Mouse (Mus musculus) thymus, postnatal 0 days (tissue): ENCODE results near the gene Rnd2. TPM values are rescaled to one million over a fixed set of nuclear protein-coding genes. Genes with fewer than 3 reads are reported as not detected.
A peak's percentile ranks its signal among the peaks of the same experiment; 100 is the strongest.
"Not testable (repeated sequence)": the region's sequence is repeated elsewhere in the genome, so short reads cannot be mapped to it uniquely, and the experiment has no call there.

ENCODE experiments used
- DNase-seq: peaks from one replicate; pipeline ENCODE4 v3.0.0-alpha.2; 2015; ENCODE audit warnings: low spot score
- polyA plus RNA-seq: library from polyadenylated mRNA; unstranded; fragments of >200 nt; fragmentation: Nextera tagmentation; extraction: Ambion mirVana; gene quantifications from 2 replicates; pipeline ENCODE4 v1.2.1, GENCODE M21; 2015

Rnd2 gene
- polyA plus RNA-seq, 1 experiment from 2014 or later = 4.6 TPM

DNA sequence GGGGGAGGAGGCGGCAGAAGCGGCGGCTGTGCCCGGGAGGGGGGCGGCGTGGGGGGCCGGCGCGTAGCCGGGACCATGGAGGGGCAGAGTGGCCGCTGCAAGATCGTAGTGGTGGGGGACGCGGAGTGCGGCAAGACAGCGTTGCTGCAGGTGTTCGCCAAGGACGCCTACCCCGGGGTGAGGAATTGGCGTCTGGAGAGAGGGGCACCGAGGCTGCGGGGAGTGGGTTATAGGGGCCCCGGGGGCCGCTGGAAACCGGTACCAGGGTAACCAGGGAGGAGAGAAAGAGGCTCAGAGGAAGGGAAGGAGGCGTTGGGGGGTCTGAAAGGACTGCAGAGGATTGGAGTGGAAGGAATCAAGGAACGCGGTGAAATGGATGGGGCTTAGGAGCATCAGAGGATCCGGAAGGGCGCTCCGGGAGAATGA lies 3.5 kb downstream of the Rnd2 start:
- no peak for DNase-seq

DNA sequence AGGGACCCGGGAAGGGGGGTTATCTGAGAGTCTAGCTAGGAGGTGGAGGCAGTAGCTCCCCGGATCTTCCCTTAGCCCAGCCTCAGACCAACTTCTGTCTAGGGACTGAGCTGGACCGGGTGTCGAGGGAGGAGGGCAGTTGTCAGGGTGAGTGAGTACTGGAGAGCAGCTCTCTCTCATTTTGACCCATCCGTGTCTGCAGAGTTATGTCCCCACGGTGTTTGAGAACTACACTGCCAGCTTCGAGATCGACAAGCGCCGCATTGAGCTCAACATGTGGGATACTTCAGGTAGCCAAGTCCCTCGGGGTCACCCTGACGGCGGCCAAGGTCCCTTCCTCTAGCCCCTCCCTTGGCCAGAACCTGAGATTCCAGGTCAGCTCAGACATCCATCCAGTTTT lies 3.9 kb downstream of the Rnd2 start:
- peak; percentile 15 for DNase-seq

DNA sequence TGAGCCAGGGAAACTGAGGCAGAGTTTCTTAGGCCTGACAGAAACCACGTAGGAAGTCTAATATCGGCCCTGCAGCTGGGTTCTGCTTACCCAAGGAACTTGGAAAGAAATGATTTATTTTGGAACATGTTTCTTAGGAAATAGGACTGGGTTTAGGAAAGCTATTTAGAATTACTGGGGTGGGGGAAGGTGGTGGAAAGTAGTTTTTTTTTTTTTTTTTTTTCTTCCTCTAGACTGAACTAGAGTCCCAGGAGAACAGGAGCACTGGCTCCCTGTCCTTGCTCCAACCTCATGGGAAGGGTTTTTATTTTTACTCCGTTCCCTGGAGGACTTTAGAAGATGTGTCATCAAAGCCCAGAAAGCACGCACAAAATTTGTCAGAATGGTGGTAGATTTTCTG lies 4.4 kb downstream of the Rnd2 start:
- DNase-seq = no peak

DNA sequence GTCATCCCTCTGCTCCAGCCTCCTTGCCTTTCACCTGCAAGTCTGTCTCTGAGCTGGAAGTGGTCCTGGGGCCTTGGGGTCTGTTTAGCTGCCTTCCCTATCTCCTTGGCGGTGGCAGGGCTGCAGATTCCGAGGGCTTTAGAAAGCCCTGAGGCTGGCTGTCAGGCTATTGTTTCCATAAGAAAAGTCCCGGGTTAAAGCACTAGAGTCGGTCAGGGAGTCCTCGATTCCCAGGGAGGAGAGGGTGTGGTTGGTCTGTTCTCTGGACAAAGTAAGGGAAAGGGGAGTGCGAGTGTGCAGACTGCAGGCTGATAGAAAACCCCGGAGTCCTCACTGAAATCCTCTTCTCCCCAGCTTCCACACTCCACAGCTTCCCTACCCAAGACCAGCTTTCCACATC lies 5.4 kb downstream of the Rnd2 start:
- no peak for DNase-seq

DNA sequence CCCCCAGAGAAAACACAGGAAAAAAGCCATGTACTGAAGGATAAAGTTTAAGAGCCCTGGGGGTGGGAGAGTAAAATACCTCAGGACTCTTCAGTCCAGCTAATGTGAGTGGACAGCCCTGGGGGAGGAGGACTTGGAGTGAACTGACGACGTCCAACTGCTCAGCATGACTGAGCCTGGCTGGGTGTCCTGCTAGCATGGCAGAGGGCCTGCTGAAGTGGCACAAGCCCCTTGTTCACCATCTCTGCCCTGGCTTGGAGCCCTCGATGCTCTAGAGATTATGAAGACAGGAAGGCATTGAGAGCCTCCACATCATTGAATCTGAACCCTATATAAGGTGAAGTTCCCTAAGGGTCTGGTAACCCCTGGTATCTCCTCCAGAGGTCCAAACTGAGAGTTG lies 7.1 kb downstream of the Rnd2 start:
- DNase-seq = no peak

DNA sequence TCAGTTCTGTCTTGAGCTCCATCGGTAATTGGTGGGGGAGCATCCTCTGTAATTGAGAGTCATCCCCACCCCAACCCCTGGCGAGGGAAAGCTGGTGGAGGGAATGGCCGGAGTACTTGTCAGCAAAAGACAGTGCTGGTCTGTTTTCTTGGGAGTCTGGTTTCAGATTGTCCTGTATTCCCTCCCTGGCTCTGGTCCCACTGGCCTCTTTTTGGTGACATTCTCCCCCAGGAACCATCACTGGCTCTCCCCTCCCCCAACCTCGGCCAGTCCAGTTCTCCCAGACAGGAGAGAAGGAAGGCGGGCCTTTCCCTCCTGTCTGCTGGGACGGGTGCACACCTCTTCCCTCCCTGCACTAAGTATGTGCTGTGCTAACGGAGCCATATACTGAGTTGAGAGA lies 7.5 kb downstream of the Rnd2 start:
- no peak for DNase-seq

DNA sequence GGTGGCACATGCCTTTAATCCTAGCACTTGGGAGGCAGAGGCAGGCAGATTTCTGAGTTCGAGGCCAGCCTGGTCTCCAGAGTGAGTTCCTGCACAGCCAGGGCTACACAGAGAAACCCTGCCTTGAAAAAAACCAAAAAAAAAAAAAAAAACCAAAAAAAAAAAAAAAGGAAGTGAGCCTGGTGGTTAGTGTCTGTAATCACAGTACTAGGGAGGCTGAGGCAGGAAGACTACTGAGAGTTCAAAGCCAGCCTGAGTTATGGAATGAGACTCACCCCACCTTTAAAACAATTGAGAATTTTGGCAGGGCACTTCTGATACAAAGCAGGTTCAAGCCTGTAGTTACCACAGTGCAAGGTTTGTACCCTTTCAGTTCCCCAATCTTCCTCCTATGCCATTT lies 8.9 kb downstream of the Rnd2 start:
- not testable (repeated sequence) for DNase-seq

DNA sequence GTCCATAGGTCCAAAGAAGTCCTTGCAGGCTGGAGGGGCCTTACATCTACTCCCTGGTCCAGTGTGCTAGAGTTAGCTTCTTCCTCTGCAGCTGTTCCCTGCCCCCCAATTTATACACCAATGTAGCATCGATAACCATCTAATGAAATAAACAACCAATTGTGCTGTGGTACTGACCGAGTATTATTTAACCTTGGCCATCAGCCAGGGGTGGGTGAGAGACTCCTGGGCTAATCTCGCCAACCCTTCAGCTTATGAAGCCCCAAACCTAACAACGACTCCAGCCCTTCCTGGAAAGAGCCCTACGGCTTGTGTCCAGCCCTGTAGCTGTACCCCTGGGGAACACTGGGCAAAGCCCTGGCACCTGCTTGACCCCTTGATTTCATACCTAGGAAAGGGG lies 9.5 kb downstream of the Rnd2 start:
- no peak for DNase-seq

DNA sequence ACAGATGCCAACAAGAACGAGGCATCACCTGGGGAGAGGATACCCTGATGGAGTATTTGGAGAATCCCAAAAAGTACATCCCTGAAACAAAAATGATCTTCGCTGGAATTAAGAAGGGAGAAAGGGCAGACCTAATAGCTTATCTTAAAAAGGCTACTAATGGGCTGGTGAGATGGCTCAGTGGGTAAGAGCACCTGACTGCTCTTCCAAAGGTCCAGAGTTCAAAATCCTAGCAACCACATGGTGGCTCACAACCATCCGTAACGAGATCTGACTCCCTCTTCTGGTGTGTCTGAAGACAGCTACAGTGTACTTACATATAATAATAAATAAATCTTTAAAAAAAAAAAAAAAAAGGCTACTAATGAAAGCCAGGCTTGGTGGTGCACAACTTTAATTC lies 11.6 kb downstream of the Rnd2 start:
- DNase-seq = not testable (repeated sequence)

DNA sequence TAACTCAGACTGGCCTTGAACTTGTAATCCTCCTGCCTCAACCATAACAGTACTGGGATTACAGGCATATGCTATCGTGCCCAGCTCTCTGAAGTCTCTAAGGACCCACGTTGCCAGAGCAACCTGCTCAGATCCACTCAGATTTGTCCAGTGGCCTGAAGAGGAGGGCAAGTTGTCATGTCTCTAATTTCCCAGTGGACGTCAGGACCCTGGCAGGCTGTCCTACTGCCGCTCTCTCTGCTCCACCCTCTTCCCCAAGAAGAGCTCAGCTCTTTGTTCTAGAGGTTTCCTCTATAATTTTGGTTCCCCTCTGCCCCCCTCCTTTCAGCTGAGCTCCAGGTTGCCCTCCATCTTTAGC lies 12.4 kb downstream of the Rnd2 start:
- no peak for DNase-seq

DNA sequence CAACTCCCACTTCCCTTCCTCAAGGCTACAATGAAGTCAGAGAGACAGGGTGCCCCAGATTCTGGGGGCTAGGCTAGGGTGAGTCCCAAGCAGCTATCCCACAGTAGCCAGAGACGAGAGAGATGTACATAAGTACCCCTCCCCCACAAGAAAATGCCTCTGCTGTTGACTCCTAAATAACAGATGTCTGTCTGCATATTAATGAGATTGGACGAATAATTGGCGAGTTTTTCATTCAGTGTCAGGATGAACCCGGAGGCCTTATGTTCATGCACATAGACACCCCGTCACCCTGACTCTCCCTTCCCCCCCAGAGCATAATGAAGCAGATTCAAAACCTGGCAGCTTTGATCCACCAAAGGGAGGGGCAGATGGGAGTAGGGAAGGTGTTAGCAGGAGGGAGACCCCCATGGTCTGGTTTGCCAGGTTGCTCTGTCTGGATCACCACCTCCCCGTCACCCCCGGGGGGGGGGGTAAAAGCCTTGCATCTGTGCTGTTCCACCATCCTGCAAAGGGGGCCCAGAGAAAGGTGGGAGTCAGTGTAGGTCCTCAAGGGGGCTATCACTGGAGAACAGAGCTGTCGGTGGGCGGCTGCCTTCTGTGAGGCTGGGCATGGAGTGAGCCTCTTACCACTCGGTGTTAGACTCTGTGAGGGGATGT lies 12.9 kb downstream of the Rnd2 start:
- no peak for DNase-seq

DNA sequence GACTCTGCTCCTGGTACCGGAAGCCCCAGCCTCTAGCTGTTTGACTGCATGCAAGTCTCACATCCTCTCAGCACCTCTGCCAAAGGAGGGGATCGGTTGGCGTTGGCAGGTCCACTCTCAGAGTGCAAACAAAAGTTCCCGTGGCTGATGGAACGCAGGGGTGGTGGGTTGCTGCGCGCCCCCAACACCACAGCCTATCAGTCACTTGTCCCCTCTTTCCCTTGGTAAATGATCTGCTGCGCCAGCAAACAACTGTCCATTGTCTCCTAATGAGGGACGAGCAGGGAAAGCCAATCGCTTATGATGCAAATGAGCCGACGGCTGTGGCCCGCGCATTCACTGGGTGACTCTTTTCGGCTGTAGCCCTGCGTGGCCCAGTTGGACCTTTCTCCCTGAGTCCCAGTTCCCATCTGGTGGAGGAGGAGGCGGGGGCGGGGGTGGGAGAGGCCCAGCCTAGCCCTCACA lies 14.4 kb downstream of the Rnd2 start:
- no peak for DNase-seq

DNA sequence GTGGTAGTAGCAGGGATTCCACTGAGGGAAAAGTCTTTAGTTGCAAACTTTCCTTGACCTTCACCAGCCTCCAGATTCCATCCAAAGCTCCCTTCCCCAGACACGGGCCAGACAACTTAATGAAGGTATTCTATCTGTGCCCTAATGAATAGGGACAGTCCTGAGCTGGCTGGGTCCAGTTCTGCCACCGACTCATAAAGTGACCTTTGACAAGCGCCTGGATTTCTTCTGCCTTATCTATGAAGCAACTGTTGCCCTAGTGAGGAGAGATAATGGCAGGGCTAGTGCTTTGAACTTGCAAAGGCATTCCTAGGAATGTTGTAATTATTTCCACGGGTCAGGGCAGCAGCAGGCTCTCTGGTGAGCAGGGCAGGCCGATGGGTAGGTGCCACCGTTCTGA lies 16.1 kb downstream of the Rnd2 start:
- no peak for DNase-seq

DNA sequence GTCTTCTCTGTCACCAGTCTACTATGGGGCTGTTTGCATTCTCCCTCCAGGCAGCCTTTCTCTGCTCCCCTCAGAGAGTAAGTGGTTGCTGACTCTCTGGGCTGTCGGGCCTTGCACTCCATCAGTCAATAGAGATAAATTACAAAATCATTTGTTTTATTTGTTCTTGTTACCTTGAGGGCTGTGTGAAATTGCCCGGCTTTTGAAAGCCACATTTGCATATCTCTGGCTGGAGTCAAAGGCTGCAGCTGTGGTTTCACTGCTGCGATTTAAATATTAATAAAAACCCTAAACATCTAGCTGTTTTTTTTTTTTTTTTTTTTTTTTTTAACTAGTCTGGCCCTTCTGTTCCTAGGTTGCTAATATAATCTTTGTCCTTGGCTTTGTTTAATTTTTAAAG lies 19.0 kb downstream of the Rnd2 start:
- no peak for DNase-seq

DNA sequence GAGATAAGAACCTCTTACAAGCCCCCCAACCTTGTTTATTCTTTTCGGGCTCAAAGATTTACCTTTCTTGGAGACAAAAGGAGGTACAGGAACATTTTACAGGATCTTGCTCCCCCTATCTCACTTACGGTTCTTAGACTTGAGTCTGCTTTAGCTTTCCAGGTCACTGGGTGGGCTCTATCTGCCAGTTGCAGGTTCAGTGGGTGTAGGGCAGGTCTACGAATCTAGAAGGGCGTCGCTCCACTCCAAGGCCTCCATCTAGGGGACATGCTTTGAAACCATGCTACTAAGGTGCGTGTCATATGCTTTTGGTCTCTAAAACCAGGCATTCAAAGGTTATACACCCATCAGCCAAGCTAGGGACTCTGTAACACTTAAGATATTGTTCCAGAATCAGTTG lies 19.4 kb downstream of the Rnd2 start:
- no peak for DNase-seq

DNA sequence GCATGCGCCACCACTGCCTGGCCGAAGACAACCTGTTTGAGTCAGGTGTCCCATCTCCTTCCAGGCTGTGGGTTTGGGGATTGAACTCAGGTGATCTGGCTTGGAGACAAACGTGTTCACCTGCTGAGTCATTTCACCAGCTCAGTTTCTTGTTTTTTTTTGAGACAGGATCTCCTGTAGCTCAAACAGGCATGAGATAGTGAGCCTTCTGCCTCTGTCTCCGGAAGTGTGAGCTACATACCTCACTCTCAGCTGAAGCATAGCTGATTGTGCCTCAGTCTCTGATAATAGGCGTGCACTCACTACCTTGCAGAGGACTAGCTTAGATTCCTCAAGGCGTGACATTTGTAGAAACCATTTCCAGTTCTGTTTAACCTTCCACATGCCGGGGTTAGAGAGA lies 20.0 kb downstream of the Rnd2 start:
- DNase-seq = no peak

DNA sequence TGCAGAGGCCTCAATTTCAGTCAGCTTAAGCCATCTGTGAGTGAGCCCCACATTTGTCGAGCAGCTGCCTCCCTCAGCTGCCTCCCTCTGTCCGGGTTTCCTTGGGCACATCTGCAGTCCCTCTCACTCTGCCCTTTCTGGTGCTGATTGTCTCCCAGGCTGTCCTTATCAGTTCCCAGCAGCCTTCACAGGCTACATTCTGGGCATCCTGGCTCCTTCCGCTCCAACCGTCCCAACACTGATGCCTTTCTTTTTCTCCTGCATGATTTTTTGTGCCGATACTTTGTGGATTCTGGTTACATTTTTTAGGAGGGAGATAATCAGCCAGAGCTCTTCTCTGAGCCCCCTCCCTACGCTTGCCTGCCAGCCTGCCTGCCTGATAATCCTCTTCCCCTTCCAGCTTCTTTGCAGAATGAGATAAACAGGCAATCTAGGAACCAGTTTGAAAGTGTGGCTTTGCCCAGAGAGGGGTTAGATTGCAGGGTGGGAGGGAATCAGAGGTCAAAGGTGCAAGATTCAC lies 20.8 kb downstream of the Rnd2 start:
- no peak for DNase-seq

DNA sequence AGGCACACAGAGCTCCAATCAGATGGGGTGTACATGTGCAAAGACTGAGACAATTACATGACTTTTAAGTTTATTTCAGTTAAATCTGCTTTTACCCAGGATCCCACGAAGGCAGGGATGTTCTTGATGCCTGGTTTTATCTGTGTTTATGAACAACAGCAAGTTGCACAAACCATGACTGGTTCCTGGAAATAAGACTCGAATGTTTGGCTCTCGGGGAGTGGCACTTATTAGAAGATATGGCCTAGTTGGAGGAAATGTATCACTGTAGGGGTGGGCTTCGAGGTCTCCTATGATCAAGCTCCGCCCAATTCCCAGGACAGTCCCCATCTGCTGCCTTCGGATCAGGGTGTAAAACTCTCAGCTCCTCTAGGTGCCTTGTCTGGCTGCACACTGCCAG lies 21.3 kb downstream of the Rnd2 start:
- DNase-seq = no peak

DNA sequence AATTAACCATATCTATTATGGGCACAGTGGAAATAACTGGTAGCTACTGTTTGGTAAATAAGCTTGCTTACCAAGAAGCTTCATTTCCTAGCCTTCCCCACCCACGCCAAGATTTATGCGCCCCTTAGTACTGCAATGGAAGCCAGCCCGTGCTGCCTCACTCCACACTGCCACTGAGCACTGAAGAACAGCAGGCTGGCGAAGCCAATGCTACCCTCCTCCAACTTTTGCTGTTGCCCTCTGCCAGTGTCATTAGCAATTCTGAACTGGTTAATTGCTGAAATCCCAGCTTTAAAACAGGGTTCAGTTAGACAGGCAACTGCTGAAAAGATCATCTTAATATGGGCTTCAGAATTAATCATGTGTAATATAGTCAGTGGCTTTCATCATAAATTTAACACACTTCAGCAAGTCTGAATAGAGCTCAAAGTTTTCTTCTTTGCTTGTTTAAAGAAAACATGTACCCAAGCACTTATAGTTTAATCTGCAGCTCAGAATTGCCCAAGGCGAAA lies 41.5 kb downstream of the Rnd2 start:
- no peak for DNase-seq

DNA sequence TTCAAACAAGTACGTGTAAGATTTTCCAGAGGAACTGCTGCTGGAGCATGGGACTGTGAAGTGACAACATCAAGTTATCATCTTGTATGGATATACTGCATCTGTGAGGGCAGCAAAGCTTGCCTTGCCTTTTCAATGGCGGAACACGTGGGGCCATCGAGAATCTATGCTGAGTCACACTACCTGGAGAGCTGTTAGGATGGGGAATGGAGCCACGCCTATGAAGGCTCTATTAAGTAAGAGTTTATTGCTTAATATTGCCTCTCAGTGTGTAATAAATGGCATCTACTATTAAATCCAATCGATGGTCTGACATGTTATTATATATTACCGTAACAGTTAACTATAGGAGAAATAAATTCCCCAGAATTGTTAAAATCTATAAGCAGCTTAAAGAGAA lies 42.3 kb downstream of the Rnd2 start:
- no peak for DNase-seq

DNA sequence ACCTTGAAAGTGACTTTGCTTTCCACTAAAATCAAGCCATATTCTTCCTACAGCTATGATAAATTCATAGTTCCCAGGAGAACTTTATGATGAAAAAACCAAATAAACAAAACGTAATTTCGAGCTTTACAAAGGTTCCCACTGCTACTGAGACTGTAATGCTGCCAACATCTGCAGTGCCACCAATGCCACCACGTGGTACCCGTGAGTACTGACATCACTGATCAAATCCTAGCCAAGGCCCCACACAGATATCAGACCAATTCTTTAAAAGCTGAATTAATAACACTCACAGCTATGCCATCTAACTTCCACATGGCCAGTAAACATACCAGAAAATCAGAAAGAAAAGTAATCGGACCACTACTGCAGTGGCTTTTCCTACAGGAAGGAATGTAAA lies 54.1 kb downstream of the Rnd2 start:
- no peak for DNase-seq

DNA sequence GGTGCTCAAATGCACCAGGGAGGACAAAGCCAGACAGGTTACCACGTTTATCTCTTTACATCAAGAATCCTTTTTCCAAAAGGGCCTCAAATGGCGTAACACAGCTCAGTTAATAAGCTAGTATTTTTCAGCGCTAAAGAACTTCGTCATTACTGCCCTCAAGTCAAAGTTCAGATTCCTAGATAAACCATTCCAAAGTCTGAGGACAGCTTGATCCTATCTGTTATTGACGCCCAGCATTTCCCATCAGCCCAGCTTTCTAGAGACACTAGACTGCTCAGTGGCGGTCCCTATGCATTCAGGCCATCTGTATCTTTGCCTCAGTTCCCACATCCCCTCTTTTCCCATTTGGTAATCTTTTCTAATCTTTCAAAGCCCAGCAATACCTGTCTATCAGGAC lies 54.6 kb downstream of the Rnd2 start:
- no peak for DNase-seq
